Mouse (Mus musculus) inflammation-experienced regulatory T-cells, adult 6 months (primary cell): ENCODE data around the gene Ppfia4. TPM values are rescaled to one million over a fixed set of nuclear protein-coding genes. Genes with fewer than 3 reads are reported as not detected.

ENCODE experiments used
- ATAC-seq: one replicate; pipeline ENCODE4 v1.8.0; 2017
- polyA plus RNA-seq, 3 experiments: library from polyadenylated mRNA; unstranded; fragments of 100-300 nt; shearing (Covaris generic); gene quantifications; one replicate each; pipeline ENCODE4 v1.2.1; 2017

Ppfia4 gene
- polyA plus RNA-seq, 3 experiments from 2014 or later: 0.24 to 1.4 TPM; not detected in 1

DNA sequence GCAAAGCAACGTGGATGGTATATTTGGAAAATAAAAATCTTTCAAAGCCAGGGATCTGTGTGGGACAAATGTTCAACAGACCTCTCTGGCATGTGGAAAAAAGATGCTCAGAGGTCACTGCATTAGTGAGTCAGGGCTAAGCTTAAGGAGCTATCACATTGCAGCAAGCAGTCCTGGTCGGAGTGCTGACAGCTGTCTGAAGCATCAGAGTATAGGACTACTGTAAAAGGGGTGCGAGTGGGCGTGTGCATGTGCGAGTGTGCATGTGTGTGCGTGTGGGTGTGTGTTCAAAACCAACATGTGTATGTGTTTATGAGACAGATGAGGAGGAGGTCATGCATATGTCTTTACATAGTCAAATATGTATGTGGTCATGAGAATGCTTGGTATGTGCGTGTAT lies 6.4 kb upstream of the Ppfia4 start:
- no peak for ATAC-seq

DNA sequence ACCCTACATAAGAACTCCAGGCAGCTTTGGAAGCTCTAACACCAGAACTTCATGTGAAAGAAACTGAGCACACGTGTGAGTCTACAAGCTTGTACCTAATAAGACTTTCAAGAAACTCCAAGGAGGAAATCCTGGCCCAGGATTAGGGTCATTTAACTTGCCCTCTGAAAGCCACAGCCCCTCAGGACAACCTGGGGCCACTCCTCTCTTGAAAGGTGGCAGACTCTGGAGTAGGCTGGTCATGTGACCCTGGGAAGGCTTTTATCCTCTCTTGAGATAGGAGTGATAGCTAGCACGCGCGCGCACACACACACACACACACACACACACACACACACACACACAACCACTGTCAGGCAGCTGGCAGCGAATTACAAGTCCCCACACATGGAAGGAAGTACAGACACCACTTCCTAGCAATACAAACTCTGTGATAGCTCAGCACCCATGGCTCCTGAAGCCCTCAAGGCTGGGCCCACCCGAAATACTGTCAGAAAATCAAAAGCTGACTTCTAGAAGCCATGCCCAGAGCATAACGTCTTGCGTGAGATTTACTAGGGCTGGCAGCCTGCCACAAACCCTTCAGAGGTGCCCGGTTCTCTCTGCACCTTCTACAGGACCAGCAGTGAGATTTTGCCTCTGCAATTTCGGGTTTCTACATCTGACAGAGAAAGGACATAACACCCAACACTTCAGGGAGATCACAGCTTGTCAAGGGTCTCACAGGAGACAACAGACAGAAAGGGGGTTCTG lies 4.4 kb upstream of the Ppfia4 start:
- no peak for ATAC-seq

- ATAC-seq: no peak
Observed at GRCm38 (mm10) chr1:134335924-134336810, 3.4 kb upstream of the Ppfia4 start.

DNA sequence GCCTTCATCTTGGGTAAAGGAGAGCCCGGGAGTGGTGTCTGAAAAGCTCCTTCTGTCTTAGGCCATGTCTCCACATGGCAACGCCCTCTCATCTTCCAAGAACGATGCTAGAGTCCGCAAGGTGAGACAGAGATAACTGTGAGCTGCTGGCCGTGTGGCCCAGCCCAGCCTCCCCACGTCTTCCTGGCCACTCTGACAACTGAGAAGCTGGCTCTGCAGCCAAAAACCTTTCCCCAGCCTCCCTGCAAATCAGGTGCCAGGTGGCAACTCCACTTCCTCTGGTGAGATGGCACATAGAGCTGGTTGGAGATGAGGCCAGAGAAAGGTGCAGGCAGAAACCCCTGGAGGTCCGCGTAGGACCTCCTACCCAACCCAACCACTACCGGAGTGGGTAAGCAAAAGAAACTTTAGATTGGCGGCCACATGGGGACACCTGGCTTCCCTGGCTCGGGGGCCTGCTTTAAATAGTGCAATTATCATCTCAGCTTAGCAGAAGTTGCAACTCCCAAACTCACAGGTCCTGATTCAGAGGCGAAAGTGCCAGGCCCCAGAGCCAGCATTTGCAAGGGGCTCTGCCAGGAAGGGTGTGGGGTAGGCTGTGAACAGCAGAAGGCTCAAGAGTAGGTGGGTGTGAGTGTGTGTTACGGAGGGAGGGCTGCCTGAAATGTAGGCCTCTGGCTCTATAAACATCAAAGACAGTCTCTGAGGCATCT lies 2.6 kb upstream of the Ppfia4 start:
- no peak for ATAC-seq

DNA sequence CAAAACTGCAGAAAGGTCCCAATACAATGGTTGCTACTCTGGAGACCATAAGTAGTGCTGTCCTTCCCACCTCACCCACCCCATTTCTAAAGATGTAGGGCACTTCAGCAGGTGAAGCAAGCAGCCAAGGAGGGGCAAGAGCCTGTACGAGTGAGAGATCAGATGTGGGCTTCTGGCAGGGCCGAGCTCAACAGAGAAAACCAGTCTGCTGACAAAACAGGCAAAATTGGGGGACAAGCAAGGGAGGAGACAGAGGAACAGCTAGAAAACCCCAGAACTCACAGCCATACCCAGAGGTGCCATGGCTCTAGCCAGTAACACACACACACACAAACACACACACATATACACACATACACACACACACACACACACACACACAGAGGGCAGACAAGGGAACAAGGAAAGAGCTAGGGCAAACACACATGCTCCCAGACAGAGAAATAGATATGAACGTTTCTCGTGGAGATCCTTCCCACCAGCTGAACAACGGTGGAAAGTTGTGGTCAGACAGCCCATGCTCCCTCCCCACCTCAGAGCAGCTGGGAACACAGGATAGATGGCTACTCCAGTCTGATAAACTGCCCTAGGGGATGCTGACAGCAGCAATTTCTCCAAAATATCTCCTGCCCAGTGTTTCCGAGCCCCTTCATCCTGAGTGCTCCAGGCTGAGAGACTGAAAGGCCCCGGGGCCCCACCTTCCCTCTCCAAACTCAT lies 1.5 kb upstream of the Ppfia4 start:
- ATAC-seq: no peak

DNA sequence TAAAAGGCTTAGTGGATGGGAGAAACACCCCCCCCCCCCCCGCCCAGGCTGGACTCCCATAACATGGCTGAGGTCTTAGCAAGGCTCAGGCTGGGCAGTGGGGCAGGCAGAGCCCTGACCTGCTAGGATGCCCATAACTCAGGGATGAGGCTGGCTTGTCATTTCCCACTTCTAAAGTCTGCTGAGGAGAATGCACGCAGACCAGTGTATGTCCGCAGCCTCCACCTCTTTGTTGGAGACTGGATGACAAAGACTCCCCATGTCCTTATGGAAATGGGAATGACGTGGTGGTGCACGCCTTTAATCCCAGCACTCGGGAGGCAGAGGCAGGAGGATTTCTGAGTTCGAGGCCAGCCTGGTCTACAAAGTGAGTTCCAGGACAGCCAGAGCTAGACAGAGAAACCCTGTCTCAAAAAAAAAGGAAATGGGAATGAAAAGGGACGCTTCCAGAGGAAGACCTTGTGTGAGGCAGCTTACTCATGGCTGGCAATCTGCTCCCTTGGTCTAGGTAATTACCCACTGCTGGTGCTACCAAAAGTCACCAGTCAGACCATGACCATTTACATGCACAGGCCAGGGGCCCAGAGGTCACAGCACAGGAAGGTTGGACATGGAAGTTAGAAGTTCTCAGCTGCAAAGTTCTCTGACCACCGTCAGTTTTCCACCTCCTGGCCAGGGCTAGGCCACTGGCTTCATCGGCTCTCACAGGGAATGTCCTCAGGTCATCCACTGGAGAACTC lies 813 bp upstream of the Ppfia4 start:
- no peak for ATAC-seq

- ATAC-seq: no peak
Observed at GRCm38 (mm10) chr1:134331879-134332635, 671 bp downstream of the Ppfia4 start.

- no peak for ATAC-seq
Observed at GRCm38 (mm10) chr1:134326841-134327346, 5.8 kb downstream of the Ppfia4 start.

GRCm38 (mm10) chr1:134322591-134322990 lies 10.1 kb downstream of the Ppfia4 start:
- no peak for ATAC-seq

GRCm38 (mm10) chr1:134320691-134321301 lies 11.9 kb downstream of the Ppfia4 start:
- ATAC-seq: no peak

DNA sequence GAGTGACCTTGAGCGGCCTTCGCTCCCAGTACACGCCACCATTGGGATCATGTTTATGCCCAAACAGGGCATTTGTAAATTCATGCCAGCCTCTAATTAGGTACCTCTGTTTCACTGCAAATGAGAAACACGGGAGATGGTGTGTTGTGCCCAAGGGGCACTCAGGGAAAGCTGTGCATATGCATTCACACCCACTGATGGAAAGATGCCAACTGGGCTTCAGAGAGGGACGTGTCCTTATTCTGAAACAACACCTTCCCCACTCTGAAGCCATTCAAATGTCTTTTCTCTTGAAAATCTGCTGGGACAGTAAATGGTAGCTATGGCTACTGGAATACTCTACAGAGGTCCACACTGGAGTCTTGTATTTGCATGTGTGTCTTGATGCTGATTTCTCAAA lies 14.5 kb downstream of the Ppfia4 start:
- ATAC-seq: no peak

GRCm38 (mm10) chr1:134316361-134316760 lies 16.4 kb downstream of the Ppfia4 start:
- no peak for ATAC-seq

DNA sequence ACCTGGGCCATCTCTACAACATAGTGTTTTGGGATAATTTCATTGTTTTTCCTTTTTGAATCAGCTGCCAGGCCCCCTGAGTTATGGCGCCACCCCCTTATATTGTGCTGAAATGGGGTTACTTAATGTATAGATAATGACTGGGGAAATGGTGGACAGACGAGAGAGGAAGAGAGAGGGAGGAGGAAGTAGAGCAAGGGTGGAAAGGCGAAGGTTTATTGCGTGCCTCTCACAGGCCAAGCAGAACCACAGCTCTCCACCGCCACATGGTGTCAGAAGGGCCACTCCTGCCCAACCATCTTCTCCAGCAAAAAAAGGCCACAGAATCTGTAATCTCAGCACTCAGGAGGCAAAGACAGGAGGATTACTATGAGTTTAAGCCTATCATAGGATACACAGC lies 17.5 kb downstream of the Ppfia4 start:
- ATAC-seq: no peak

DNA sequence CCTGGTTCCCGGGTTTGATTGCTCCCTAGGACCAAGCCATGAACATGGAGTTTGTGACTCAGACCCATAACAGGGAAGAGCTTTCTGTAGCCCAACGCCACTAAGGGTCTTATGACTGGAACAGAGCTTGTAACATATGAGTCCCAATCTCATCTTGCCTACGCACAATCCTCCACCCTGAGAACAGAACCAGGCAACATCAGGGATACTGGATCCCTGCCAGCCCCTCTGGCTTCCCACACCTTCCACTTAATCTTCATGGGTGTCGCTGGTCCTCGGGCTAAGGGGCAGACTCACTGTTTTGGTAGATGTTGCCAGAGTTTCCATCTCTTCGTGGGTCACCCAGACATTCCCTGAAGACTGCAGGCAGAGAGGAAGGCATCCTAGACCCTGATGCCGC lies 21.0 kb downstream of the Ppfia4 start:
- ATAC-seq: no peak

DNA sequence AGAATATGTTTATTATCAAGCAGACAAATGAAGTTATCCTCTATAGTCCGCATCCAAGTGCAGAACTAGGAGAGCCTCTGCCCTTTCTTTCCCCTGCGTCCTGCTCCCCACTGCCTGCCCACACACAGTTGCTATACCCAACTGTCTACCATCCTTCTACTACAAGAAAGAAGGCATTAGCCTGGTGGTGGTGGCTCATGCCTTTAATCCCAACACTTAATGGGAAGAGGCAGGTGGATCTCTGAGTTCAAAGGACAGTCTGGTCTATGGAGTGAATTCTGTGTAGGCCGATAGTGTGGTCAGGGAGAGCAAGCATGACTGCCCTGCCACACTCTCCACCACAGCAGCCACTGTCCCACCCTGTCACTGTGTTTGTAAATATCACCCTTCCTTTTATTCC lies 22.0 kb downstream of the Ppfia4 start:
- no peak for ATAC-seq

- no peak for ATAC-seq
Observed at GRCm38 (mm10) chr1:134310291-134310690, 22.4 kb downstream of the Ppfia4 start.

DNA sequence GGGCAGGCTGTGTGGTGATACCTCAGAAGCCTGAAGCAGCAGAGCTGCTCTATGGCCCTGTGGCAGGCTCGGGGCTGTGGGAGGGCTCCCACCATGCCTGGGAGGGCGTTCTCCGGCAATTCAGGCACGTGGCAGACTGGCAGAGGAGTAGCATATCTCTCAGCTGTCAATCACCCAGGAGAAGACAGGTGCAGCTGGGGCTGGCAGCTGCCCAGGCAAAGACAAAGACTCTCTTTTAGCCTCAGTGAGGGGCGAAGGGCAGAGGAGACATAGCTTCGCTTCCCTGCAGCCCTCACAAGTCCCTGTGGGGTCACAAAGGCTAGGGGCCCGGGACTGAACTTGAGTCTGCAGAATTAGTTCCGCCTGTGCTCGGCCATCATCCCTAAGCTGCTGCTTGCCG lies 25.3 kb downstream of the Ppfia4 start:
- no peak for ATAC-seq

DNA sequence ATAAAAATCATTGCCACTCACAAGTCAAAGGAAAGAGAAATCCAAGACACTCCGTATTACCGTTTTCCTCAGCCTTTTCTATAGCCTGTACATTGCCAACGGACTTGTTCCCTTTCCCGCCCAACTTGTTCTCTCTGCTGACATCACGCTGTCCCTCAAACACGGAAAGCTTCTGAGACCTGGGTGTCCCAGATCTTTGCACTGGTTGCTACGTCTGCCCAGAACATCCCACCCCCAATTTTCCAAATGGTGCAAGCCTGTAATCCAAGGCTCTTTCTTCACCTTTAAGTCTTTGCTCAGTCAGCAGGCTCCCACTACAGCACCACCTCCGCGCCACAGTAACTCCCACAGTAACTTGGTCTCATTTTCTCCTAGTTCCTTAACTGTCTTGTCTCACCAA lies 27.8 kb downstream of the Ppfia4 start:
- ATAC-seq: no peak

GRCm38 (mm10) chr1:134302568-134303238 lies 30.0 kb downstream of the Ppfia4 start:
- no peak for ATAC-seq
